Mouse (Mus musculus) R1 (cell line): ENCODE measurements around the gene Fam78a.
A peak's percentile ranks its signal among the peaks of the same experiment; 100 is the strongest.
"Not testable (repeated sequence)": the region's sequence is repeated elsewhere in the genome, so short reads cannot be mapped to it uniquely, and the experiment has no call there.

ENCODE experiments used
- DNase-seq: peaks from one replicate; pipeline ENCODE4 v3.0.0-alpha.2; 2018; ENCODE audit warnings: low read depth, low spot score

Gene Fam78a

DNA sequence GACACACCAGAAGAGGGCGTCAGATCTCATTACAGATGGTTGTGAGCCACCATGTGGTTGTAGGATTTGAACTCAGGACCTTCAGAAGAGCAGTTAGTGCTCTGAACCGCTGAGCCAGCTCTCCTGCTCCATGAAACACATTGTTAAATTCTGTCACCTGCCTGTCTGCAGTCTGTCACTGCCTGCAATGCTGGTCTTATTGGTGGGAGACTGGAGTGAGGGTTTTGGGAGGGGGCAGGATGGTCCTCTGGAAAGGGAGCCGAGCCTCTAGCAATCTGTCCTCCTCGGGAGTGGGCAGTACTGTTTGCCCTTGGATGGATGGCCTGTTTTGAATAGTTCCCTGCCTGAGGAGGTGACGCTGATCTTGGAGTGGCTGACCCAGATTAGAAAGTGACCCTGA is 40.8 kb downstream of the Fam78a start:
- no peak for DNase-seq

- no peak for DNase-seq
Measured at GRCm38 (mm10) chr2:32041087-32041486, 43.6 kb downstream of the Fam78a start.

DNA sequence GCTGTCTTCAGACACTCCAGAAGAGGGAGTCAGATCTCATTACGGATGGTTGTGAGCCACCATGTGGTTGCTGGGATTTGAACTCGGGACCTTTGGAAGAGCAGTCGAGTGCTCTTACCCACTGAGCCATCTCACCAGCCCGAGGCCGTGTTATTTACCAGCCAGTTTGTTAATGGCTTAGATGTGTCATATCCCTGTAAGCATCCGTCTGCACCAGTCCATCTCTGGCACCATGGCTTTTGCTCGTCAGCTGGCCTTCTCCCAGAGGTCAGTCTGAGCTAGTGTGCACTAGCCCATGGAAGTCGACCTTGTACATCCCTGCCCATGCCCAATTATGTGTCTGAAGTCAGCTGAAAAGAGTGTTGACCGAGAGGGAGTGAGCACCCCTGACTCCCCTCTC is 44.0 kb downstream of the Fam78a start:
- not testable (repeated sequence) for DNase-seq

- DNase-seq = no peak
Measured at GRCm38 (mm10) chr2:32038661-32039081, 46.0 kb downstream of the Fam78a start.

DNA sequence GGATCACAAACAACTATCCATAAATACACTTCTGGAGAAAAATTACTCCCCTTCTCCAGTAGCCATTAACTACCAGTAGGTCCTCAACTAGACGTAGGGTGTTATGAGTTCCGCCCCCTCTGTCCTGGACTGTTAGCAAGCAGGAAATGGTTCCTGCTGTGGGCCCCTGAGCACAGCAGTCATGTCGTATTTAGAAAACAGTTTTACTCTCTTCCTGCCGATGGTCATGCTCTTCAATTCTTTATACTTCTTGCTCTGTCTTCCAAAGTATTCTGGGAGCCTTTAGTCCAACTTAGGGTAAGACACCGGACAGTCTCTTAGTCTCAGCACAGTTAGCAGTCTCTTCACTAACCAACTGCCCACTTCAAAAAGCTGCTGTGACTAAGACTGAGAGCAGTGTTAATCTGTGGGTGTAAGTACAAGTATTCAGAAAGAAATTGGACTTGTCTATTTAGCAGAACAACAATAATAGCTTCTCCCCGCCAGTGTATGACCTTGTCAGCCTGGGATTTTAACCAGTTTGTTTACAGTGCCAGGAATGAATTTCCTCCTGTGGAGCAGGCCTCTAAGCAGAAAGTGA is 47.3 kb downstream of the Fam78a start:
- DNase-seq = no peak

GRCm38 (mm10) chr2:32034206-32034605 is 50.5 kb downstream of the Fam78a start:
- no peak for DNase-seq

GRCm38 (mm10) chr2:32033436-32033835 is 51.2 kb downstream of the Fam78a start:
- DNase-seq = no peak

GRCm38 (mm10) chr2:32029636-32030035 is 55.0 kb downstream of the Fam78a start:
- DNase-seq = peak; percentile 66

- no peak for DNase-seq
Measured at GRCm38 (mm10) chr2:32024372-32024771, 60.3 kb downstream of the Fam78a start.

DNA sequence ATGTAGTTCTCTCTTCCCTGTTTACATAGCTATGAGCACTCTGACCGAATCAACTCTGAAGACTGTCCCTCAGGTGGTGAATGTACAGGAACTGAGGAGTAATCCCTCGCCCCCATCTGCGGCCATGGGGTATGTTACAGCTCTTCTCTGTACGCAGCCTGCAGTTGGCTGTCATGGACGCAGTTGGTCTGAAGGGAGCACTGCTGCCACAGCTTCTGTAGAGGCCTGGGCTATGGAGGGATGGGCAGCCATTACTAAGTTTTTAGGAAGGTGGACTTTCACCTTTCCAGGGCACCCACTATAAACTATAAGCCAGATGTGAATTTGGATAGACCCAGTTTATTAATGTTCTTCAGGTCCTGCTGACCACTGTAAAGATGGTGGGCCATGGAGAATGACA is 64.4 kb downstream of the Fam78a start:
- no peak for DNase-seq

DNA sequence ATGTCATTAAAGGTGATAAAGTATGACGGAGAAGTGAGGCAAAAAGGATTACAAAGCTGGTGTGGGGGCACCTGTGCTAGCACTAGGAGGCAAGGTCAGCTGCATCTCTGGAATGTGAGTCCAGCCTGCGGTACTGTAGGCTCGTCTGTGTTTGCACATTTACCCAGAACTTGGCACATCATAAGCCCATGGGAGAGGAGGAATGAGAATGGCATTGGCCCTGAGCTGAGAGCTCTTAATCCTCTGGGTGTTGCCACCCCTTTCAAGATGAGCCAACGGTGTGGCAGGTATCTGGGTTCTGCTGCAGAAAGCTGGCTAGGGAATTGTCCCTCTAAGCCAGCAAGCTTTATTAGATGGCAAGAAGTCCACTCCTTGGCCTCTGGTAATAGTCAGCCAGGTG is 65.0 kb downstream of the Fam78a start:
- no peak for DNase-seq

- DNase-seq = no peak
Measured at GRCm38 (mm10) chr2:32008716-32009115, 75.9 kb downstream of the Fam78a start.

DNA sequence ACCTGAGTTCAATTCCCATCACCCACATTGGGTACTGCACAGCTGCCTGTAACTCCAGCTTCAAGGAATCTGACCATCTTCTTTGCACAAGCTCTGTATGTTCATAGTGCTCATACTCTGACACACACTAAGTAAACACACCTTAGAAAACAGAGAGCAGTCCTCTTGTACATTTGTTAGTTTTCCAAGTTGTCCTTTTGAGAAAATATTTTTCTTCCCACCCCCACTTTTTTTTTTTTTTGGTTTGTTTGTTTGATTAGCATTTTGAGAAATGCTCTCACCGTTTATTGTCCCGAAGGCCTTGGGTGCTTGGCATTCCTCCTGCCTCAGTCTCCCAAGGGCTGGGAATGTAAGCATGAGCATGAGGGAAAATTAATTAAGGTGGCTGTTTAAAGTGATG is 76.3 kb downstream of the Fam78a start:
- peak; percentile 13 for DNase-seq
